Mouse (Mus musculus): ENCODE measurements around the gene Chrm4. TPM values are rescaled to one million over a fixed set of nuclear protein-coding genes. Genes with fewer than 3 reads are reported as not detected.

Gene Chrm4
- total RNA-seq, 2 experiments from 2014 or later = not detected

- DNase-seq = no peak
Measured at GRCm38 (mm10) chr2:91922586-91923414, 4.2 kb upstream of the Chrm4 start.

- peak; percentile 52 to 58 for DNase-seq
Measured at GRCm38 (mm10) chr2:91923415-91924337, 3.4 kb upstream of the Chrm4 start.

GRCm38 (mm10) chr2:91924726-91925125 lies 2.3 kb upstream of the Chrm4 start:
- no peak for DNase-seq

GRCm38 (mm10) chr2:91925442-91925841 lies 1.6 kb upstream of the Chrm4 start:
- DNase-seq = no peak

- peak; percentile 71 to 83 for DNase-seq
Measured at GRCm38 (mm10) chr2:91927826-91928533, 931 bp downstream of the Chrm4 start.

GRCm38 (mm10) chr2:91928534-91929350 lies 1.7 kb downstream of the Chrm4 start:
- DNase-seq = no peak

- DNase-seq = no peak
Measured at GRCm38 (mm10) chr2:91929455-91929854, 2.4 kb downstream of the Chrm4 start.

GRCm38 (mm10) chr2:91929936-91930335 lies 2.9 kb downstream of the Chrm4 start:
- DNase-seq = peak; percentile 57 to 80

GRCm38 (mm10) chr2:91930761-91931291 lies 3.8 kb downstream of the Chrm4 start:
- no peak for DNase-seq

GRCm38 (mm10) chr2:91931328-91932159 lies 4.5 kb downstream of the Chrm4 start:
- DNase-seq = no peak

- no peak for DNase-seq
Measured at GRCm38 (mm10) chr2:91932160-91932711, 5.2 kb downstream of the Chrm4 start, which contains the start of gene Mdk. Gene Mdk, minus strand, starts transcription at chr2:91932297.

GRCm38 (mm10) chr2:91932737-91933350 lies 5.8 kb downstream of the Chrm4 start:
- no peak for DNase-seq

- DNase-seq = no peak
Measured at GRCm38 (mm10) chr2:91933471-91933870, 6.4 kb downstream of the Chrm4 start.

GRCm38 (mm10) chr2:91934016-91934415 lies 7.0 kb downstream of the Chrm4 start:
- no peak for DNase-seq

- DNase-seq = no peak
Measured at GRCm38 (mm10) chr2:91934826-91935525, 7.9 kb downstream of the Chrm4 start.

- DNase-seq = no peak
Measured at GRCm38 (mm10) chr2:91936154-91936553, 9.1 kb downstream of the Chrm4 start.

GRCm38 (mm10) chr2:91939303-91939935 lies 12.4 kb downstream of the Chrm4 start:
- no peak for DNase-seq

GRCm38 (mm10) chr2:91942356-91942755 lies 15.3 kb downstream of the Chrm4 start:
- no peak for DNase-seq

Data from heart, adult 18-20 months (tissue).